Mouse (Mus musculus): ENCODE measurements at regions not wholly inside any gene's neighbourhood (a gene's known extent, or its start where the extent isn't known, plus 50 kb on each side); places are given as distances from the start of the nearest gene placed in this dataset.

GRCm38 (mm10) chr16:93458598-93459496 is 145.0 kb downstream of the Setd4 start:
- no peak for DNase-seq (ENCODE audit: low read depth)

- DNase-seq (ENCODE audit: low read depth), result no peak
Measured at GRCm38 (mm10) chr16:93458011-93458585, 145.8 kb downstream of the Setd4 start.

- DNase-seq (ENCODE audit: low read depth), result no peak
Measured at GRCm38 (mm10) chr16:93456706-93457425, 147.0 kb downstream of the Setd4 start.

GRCm38 (mm10) chr16:93454080-93454997 is 149.5 kb downstream of the Setd4 start:
- DNase-seq (ENCODE audit: low read depth), result no peak

GRCm38 (mm10) chr16:93453056-93453455 is 150.8 kb downstream of the Setd4 start:
- no peak for DNase-seq (ENCODE audit: low read depth)

- no peak for DNase-seq (ENCODE audit: low read depth)
Measured at GRCm38 (mm10) chr16:93450896-93451295, 153.0 kb downstream of the Setd4 start.

GRCm38 (mm10) chr16:93449925-93450324 is 153.9 kb downstream of the Setd4 start:
- DNase-seq (ENCODE audit: low read depth), result no peak

- no peak for DNase-seq (ENCODE audit: low read depth)
Measured at GRCm38 (mm10) chr16:93448124-93448523, 155.7 kb downstream of the Setd4 start.

- DNase-seq (ENCODE audit: low read depth), result no peak
Measured at GRCm38 (mm10) chr16:93446970-93447369, 156.9 kb downstream of the Setd4 start.

- DNase-seq (ENCODE audit: low read depth), result no peak
Measured at GRCm38 (mm10) chr16:93446206-93446605, 157.7 kb downstream of the Setd4 start.

- no peak for DNase-seq (ENCODE audit: low read depth)
Measured at GRCm38 (mm10) chr16:93442837-93443236, 161.0 kb downstream of the Setd4 start.

GRCm38 (mm10) chr16:93437608-93438425 is 166.0 kb downstream of the Setd4 start:
- DNase-seq (ENCODE audit: low read depth), result no peak

GRCm38 (mm10) chr16:93436732-93437131 is 167.1 kb downstream of the Setd4 start:
- DNase-seq (ENCODE audit: low read depth), result peak; percentile 65

GRCm38 (mm10) chr16:93431316-93431715 is 172.5 kb downstream of the Setd4 start:
- DNase-seq (ENCODE audit: low read depth), result no peak

GRCm38 (mm10) chr16:93429324-93429781 is 174.5 kb downstream of the Setd4 start:
- no peak for DNase-seq (ENCODE audit: low read depth)

GRCm38 (mm10) chr16:93427264-93427663 is 176.6 kb downstream of the Setd4 start:
- DNase-seq (ENCODE audit: low read depth), result no peak

GRCm38 (mm10) chr16:93425731-93426130 is 178.1 kb downstream of the Setd4 start:
- no peak for DNase-seq (ENCODE audit: low read depth)

GRCm38 (mm10) chr16:93423174-93423573 is 180.7 kb downstream of the Setd4 start:
- DNase-seq (ENCODE audit: low read depth), result no peak

- no peak for DNase-seq (ENCODE audit: low read depth)
Measured at GRCm38 (mm10) chr16:93422221-93422620, 181.6 kb downstream of the Setd4 start.

- no peak for DNase-seq (ENCODE audit: low read depth)
Measured at GRCm38 (mm10) chr16:93418246-93418645, 185.6 kb downstream of the Setd4 start.

Data from gonadal fat pad, adult 2 months (tissue).